ENCODE assay signal across 8 mouse cellular contexts in the genomic region with DNA sequence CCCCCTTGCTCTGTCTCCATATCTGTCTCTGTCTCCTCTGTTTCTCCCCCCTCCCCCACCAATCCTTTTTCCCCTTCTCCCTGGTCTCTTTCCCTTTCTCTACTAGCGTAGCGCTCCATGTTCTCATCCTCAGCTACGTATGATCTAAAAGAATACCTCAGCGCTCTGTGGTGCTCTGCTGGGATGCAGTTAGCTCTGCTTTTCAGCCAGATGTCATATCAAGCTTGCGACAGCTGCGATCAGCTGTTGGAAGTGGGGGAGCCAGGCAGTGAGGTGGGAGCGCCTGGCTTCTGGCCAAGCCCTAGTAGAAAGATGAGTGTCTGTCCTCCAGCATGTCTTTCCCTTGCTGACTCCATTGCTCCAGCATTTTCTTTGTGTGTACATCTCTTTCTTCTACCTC.
DNase-seq lines count a peak whose midpoint lies in the region; ATAC-seq and TF ChIP-seq lines count a peak whose summit lies in the region.

No protein-coding gene starts in this region.

- no peak overlapping the region for H3K9ac ChIP-seq in limb, embryonic 15.5 days

- 70% methylated on average over 7 of the region's 7 CpGs for WGBS in limb, embryonic 15.5 days

- H3K27me3 ChIP-seq in limb, embryonic 15.5 days = no peaks in the 10 kb centered on the region

- intact Hi-C loops in gastrocnemius, adult 2 months (cut with DNase I) = no loop called here
- intact Hi-C loops in heart, postnatal 10 days (cut with DNase I) = loop anchor here (5.0 kb wide), 2 partner anchors 32 to 133 kb away; partner anchors contain the start of gene Ntf3

- no peak overlapping the region for H3K4me3 ChIP-seq in gastrocnemius, adult 2 months
- H3K4me3 ChIP-seq in limb, embryonic 15.5 days = no peak overlapping the region

- 0 out of 2 replicates have a peak, but pooled peaks have one; percentile 30 for ATAC-seq in limb, embryonic 15.5 days (ENCODE audit: insufficient number of reproducible peaks, low FRiP score, low TSS enrichment, low read depth)
- no peak for ATAC-seq in megakaryocyte progenitor cell, adult 5-6 weeks (replicated peaks; ENCODE audit: poor library complexity)

- H3K27ac ChIP-seq in gastrocnemius, adult 2 months = no peak overlapping the region
- no peak overlapping the region for H3K27ac ChIP-seq in limb, embryonic 15.5 days

- no peaks in the 10 kb centered on the region for H3K36me3 ChIP-seq in limb, embryonic 15.5 days

- no peak for TF ChIP-seq CTCF in gastrocnemius, adult 2 months (IDR thresholded peaks at IDR 0.05)

- no peak overlapping the region for H3K4me2 ChIP-seq in limb, embryonic 15.5 days

- no peaks in the 10 kb centered on the region for H3K9me3 ChIP-seq in limb, embryonic 15.5 days

- peak; percentile 27 for DNase-seq in gastrocnemius, adult 2 months
- no peak for DNase-seq in gastrocnemius, adult 8-10 months (ENCODE audit: low spot score in 2 of 2)
- DNase-seq in NIH3T3 (ENCODE audit: low read depth) = peak; percentile 68
- DNase-seq in heart, postnatal 10 days = peak; percentile 67 to 70
- DNase-seq in adipocyte (ENCODE audit: low spot score) = no peak
- DNase-seq in left cerebral cortex, adult 8-10 months (ENCODE audit: low spot score in 2 of 2) = no peak

- H3K4me1 ChIP-seq in limb, embryonic 15.5 days = no peaks in the 10 kb centered on the region; the same call in 1 of the 2 replicates

Comparison
In these comparisons a context has a peak if more than half of its experiments do, and no peak if none do; other contexts are left out.
1. DNase-seq: peak in gastrocnemius, adult 2 months (single experiment), NIH3T3 (single experiment) and heart, postnatal 10 days (2 of 2); none in gastrocnemius, adult 8-10 months (0 of 2), adipocyte (single experiment) and left cerebral cortex, adult 8-10 months (0 of 2).